Mouse (Mus musculus): ENCODE data around the gene Dppa5a.

GRCm38 (mm10) chr9:78369786-78370185, 1.8 kb upstream of the Dppa5a start:
- TF ChIP-seq CTCF (IDR thresholded peaks at IDR 0.05; ENCODE audit: low read depth, low read length), result no peak
- TF ChIP-seq GATA1 (IDR thresholded peaks at IDR 0.05; ENCODE audit: borderline replicate concordance, low read length), result no peak
- TF ChIP-seq POLR2AphosphoS5 (IDR thresholded peaks at IDR 0.05; ENCODE audit: insufficient replicate concordance, low read depth, low read length), result no peak
